Mouse (Mus musculus) cerebral cortex, adult 2 months (tissue): ENCODE data around the gene Aurkb.

Source experiments
- WGBS: fragments of 180-500 bp; shearing (Covaris S2); methylation state at CpG from one replicate; pipeline ENCODE4 v1.1.7; 2018; 5-methylcytosine and 5-hydroxymethylcytosine counted together

Aurkb gene

DNA sequence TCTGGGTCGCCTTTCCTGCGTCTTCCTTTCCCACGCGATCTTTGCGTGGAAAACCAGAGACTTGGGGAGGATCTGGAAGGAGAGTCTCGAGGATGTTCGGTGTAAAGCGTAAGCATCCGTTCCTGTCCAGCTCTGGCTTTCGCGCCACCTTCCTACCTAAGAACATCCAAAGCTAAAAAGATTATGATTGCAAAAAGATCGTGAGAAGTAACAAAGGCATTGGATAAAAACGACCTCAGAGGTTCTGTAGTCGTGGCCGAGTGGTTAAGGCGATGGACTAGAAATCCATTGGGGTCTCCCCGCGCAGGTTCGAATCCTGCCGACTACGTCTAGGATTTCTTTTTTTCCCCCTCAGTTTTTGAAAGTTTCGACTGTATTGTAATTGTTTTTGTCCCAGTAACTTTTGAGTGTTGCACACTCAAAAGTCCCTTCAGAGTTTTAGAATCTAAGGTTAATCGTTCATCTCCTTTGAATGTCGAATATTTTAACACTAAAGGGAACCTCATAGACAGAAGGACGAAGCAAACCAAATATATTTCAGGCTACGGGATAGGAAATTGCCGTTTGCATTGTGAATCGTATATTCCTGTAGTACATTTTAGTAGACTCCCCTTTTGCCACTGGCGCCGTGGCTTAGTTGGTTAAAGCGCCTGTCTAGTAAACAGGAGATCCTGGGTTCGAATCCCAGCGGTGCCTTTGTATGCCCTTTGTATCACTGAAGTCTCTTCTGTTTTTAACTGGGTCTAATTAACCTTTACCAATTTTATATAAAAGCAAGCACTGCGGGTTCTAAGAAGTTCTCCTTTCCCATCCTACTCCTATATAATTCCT is 8.0 kb upstream of the Aurkb start:
- 1% methylated on average over 34 of the region's 34 CpGs for WGBS

DNA sequence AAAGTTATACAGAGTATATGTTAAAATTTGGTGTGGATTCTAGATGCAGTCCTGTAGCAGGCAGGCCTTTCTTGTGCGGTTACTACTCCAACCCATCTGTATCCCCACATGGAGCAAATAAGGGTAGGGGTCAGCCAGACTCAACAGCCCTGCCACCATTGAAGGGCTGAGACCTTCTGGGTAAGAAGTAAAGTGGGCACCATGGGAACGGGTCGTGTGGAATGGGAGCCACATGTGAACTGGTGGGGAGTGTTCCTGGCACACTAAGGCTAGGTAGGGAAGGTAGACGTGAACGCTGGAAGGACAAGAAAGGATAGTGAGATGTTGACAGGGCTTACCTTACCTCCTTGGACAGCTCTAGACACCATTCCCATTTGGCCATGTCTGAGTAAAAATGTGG is 7.3 kb upstream of the Aurkb start:
- WGBS = 79% methylated on average over 5 of the region's 5 CpGs

DNA sequence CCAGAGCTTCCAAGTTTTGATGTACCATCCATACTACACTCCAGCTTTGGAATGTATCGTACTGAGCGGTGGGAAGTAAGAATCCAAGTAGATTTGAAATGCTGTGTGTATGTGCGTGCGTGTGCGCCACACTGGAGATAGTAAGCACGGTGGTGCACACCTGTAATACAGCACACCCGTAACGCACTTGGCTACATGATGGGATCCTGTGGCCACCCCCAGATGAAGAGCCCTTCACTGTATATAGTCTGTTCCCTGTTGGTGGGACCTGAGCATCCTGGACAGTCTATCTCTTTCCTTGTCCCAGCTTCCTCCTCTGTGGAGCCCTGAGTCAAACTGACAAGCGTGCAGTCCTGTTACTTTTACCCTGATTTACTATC is 938 bp downstream of the Aurkb start:
- WGBS = 17% methylated on average over 9 of the region's 9 CpGs

DNA sequence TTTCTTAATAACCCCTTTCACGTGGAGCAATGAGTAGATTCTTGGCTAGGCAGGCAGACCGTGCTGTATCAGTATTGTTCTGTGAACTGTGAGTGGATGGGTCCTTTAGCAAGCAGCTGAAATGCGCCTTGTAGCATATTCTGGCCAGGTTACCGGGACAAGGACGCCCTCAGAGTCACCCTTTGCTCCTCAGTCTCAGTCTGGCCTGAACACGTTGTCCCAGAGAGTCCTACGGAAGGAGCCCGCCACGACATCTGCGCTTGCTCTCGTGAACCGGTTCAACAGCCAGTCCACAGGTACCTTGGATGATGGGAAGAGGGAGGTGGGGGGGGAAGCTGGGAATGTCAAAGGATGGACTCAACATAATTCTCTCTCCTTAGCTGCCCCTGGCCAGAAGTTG is 2.1 kb downstream of the Aurkb start:
- WGBS = 87% methylated on average over 12 of the region's 12 CpGs

DNA sequence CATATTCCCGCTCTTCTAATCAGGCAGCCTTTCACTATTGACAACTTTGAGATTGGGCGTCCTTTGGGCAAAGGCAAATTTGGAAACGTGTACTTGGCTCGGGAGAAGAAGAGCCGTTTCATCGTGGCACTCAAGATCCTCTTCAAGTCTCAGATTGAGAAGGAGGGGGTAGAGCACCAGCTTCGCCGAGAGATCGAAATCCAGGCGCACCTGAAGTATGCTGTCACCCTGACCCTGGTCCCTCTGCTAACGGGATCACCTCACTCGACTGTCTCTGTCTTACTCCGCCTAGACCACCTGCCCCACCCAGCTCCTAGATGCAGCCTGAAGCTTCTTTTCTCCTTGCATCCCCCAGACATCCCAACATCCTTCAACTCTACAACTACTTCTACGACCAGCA is 2.7 kb downstream of the Aurkb start:
- 93% methylated on average over 14 of the region's 14 CpGs for WGBS

DNA sequence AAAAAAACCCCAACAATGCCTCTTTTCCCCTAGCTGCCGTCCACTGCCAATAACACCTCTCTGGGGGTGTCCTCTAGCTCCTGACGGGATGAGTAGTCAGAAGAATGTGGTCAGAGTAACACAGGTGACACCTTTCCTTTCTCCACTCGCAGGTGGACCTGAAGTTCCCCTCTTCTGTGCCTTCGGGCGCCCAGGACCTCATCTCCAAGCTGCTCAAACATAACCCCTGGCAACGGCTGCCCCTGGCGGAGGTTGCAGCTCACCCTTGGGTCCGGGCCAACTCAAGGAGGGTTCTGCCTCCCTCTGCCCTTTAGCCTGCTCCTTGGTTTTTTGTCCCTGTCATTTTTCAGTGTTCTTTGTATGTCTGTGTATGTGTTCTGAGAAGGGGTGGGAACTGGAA is 5.3 kb downstream of the Aurkb start:
- 78% methylated on average over 8 of the region's 8 CpGs for WGBS

DNA sequence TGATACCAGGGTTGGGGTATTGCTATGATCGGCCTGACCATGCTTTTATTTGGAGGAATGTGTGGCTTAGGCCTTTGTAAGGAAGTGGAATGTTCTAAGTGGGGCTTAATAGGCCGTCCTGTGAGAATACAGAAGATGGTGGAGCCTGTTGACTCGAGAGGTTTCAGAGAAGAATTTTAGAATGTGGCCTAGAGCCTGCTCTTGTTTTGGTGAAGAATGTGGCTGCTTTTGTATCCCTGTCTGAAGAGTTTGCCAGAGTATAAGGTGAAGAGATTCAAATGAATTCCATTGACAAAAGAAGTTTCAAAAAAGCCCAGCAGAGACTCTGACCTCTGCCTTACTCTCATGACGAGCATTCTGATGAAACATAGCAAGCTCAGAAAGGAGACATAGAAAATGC is 6.3 kb downstream of the Aurkb start:
- WGBS = 76% methylated on average over 4 of the region's 4 CpGs

- 89% methylated on average over 2 of the region's 2 CpGs for WGBS
These were observed 7.5 kb downstream of the Aurkb start for GRCm38 (mm10) chr11:69052824-69053421.

DNA sequence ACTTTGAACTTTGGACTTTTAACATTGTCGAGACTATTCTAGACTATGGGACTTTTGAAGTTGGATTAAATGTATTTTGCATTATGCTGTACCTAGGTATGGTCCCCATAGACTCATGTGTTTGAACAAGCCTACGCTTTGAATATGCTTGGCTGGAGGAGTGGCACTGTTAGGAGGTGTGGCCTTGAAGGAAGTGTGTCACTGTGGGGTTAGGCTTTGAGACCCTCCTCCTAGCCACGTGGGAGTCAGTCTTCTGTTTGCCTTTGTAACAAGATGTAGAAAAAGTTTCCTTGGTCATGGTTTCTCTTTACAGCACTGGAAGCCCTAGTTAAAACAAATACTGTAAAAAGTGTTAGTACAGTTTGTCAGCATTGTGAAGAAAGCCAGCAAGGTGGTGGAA is 8.4 kb downstream of the Aurkb start:
- WGBS = 78% methylated on average over 3 of the region's 3 CpGs

- 63% methylated on average over 2 of the region's 2 CpGs for WGBS
These were observed 12.8 kb downstream of the Aurkb start for GRCm38 (mm10) chr11:69058265-69058664.

DNA sequence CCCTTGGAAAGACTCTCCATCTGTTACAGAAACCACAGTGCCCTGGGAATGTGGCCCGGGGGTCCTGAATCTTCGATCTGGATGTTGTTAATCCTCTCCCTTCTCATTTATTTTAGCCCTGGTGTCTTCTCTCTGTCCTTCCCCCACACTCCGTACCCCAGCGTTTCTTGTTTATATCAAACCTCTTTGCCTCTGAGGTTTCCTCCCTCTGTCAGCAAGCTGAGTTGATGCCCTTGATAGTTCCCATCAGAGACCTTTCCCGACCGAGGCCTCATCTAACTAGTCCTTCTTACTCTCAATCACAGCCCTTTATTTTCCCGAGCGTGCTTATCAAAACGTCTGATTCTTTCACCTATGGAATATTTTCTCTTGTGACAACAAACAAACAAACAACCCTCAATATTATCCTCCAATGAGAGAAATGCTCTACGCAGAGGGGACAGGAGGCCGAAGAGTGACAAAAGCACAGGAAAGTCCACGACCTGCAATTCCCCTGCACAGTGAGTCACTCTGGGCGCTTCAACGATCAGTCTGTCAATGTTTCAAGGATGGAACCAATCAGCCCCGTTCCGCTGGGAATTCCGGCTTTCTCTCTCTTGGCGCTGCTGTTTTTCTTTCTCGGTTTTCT is 13.4 kb downstream of the Aurkb start:
- under 1% methylated on average over 19 of the region's 19 CpGs for WGBS

- under 1% methylated on average over 61 of the region's 64 CpGs for WGBS
These were observed 14.0 kb downstream of the Aurkb start, which contains the start of gene Borcs6 for GRCm38 (mm10) chr11:69059357-69059974. Borcs6 (plus strand) TSS chr11:69059717.

- under 1% methylated on average over 49 of the region's 49 CpGs for WGBS
These were observed 14.5 kb downstream of the Aurkb start for GRCm38 (mm10) chr11:69059975-69060411.

GRCm38 (mm10) chr11:69060448-69061254 is 15.2 kb downstream of the Aurkb start:
- WGBS = 3% methylated on average over 40 of the region's 40 CpGs

GRCm38 (mm10) chr11:69061255-69061912 is 15.9 kb downstream of the Aurkb start:
- WGBS = 22% methylated on average over 17 of the region's 17 CpGs

DNA sequence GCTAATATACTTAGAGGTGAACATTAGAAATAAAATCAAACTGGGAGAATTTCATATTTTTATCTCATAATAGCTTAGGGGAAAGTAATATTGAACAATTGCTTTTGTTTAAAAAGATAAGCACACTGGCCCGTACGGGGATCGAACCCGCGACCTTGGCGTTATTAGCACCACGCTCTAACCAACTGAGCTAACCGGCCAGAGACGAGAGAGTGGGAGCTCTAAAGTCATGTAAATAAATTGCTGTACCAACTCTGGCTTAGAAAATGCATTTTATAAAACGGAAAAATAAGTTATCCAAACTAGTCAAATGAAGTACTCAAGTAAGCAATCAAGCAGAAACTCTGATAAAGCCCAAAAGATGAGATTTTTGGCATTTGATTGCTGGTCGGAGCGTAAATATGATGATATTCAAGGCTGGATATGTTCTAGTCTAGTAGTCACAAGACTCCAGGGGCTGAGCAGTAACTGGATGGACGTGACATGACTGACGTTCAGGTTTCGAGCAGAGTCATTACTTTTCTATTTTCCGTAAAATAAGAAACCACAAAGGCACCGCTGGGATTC is 16.8 kb downstream of the Aurkb start:
- 1% methylated on average over 17 of the region's 17 CpGs for WGBS

GRCm38 (mm10) chr11:69062761-69063224 is 17.3 kb downstream of the Aurkb start:
- under 1% methylated on average over 19 of the region's 19 CpGs for WGBS

GRCm38 (mm10) chr11:69063413-69064201 is 18.2 kb downstream of the Aurkb start:
- WGBS = under 1% methylated on average over 31 of the region's 31 CpGs

GRCm38 (mm10) chr11:69064259-69065133 is 19.0 kb downstream of the Aurkb start:
- WGBS = 72% methylated on average over 9 of the region's 9 CpGs
